Mouse (Mus musculus) telencephalon, adult 2 months (tissue): ENCODE results near the gene Tfe3.
"Not testable (repeated sequence)": the region's sequence is repeated elsewhere in the genome, so short reads cannot be mapped to it uniquely, and the experiment has no call there.

Source experiments
- DNase-seq: peaks from one replicate; pipeline ENCODE4 v3.0.0-alpha.2; 2011; ENCODE audit warnings: low read depth, low spot score

The Tfe3 gene

DNA sequence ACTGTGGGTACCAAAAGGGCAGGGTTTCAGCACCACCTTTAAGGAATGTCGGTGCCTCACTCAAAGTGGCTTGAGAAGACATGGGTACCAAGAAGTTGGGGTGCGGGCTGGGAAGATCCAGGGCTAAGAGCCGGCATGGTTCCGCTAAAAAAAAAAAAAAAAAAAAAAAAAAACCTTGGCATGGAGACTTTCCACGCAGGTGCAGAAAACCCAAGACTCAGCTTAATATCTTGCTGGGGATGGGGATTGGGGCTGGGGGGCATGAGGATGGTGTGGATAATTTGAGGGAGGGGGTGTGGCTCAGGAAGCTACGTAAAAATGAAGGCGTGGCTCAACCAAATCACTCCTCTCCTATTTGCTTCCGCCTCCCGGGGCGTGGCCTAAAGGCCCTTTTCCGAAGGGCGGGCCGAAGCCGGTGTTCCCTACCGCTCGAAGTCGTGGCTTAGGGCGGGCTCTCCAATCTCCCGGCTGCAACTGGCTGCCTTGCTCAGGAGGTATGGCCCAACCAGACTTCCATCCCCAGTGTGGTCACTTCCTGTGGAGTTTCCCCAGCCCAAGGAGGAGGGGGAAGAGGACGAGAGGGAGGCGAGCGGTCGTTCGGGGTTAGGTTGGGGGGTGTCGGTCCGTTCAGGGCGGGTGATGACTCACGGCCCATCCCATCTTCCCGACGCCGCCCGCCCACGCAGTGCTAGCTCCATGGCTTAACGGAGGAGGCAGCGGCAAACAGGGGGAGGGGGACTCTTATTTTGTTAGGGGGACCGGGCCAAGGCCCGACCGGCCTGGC is at the start of gene Tfe3:
Gene Tfe3, plus strand, starts transcription at position 424 of the 784 bp plus-strand sequence.
- peak; percentile 94 for DNase-seq

DNA sequence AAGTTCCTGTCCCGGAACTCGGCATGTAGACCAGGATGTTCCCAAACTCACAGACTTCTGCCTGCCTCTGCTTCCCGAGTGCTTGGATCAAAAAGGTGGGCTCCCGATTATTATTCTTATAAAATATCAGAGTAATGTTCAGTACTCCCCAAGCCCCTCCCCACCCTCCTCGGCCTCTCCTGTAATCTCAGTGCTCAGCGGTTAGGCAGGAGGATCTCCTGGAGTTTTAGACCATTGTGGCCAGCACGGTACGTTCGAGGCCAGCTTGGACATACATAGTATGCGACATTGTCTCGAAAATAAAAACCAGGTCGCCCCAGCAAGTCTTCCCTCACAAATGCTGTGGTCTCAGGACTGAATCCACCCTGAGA is 48.6 kb upstream of the Tfe3 start:
- not testable (repeated sequence) for DNase-seq

DNA sequence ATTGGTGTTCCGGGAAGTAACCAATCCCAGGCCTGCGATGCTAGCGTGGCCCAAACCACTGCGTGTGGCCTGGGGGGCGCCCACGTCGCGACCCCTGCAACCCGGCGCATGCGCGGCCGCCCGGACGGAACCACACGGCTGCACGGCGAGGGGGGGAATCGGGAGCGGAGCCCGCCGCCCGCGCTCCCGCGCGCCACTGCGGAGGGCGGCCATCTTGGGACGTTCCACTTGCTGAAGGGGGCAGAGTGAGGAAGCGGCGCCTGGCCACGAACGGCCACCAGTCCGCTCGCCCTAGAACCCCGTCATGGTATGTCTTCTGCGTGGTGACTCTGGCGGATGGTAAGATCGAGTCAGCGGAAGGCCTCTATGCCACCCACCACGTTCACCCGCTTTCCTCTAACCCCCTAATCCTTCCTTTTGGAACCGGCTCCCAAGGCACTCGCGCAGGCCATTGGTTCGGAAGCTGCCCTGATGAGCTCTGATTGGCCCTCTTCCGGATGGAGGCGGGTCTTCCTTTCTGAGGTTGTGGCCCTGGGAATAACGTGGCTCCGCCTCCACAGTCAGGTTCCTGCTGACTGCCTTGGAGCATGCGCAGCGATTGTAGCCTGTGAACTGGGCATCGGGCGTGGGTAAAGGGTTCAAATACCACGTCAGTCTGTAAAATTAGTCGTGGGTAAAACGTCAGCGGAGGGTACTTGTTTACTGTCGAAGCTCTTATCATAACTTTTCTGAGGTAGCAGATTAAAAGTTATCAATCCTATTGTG is 48.0 kb upstream of the Tfe3 start, which contains the start of gene Wdr45:
Gene Wdr45, plus strand, starts transcription at position 199 of the 765 bp plus-strand sequence.
- peak; percentile 95 for DNase-seq

DNA sequence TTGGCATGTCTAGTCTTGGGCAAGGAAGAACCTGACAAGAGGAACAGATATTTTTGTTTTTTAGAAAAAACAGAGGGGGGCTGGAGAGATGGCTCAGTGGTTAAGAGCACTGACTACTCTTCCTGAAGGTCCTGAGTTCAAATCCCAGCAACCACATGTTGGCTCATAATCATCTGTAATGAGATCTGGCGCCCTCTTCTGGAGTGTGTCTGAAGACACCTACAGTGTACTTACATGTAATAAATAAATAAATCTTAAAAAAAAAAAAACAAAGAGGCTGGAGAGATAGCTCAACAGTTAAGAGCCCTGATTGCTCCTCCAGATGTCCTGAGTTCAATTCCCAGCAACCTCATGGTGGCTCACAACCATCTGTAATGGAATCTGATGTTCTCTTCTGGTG is 46.3 kb upstream of the Tfe3 start:
- not testable (repeated sequence) for DNase-seq

DNA sequence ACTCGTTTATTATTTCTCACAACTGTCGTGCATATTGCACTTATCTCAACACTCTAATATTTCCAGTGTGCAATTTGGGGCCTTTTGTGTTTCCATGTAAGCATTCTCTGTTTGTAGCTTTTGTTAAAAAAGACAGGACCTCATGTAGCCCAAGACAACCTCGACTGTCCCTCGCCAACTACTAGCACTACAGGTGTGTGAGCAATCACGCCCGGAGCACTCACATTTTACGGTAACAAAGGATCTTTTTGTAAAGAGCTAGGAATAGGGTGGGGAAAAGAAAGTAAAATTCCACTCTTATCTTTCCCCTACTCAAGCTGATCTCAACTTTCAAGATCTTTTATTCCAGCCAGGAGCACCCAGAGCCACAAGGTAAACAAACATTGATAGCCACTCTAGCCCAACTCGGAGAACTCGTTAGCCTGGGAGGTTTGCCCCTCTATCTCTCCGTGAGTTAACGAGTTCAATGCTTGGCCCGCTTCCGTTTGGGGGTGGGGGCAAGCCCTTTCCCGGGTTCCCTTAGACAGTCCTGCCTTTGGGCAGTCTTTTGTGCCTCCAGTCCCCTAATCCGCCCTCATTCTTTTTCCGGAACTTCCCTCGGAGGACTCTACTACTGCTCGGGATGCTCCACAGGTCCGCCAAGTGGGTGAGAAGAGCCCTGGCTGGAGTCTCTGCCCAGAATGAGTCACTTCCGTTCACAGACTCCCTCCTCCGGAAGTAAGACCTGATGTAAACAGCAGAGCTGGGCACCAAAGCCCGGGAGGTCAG is 40.7 kb upstream of the Tfe3 start, which contains the start of gene Gm45208:
Gene Gm45208, plus strand, starts transcription at position 732 of the 768 bp plus-strand sequence.
- peak; percentile 67 for DNase-seq

DNA sequence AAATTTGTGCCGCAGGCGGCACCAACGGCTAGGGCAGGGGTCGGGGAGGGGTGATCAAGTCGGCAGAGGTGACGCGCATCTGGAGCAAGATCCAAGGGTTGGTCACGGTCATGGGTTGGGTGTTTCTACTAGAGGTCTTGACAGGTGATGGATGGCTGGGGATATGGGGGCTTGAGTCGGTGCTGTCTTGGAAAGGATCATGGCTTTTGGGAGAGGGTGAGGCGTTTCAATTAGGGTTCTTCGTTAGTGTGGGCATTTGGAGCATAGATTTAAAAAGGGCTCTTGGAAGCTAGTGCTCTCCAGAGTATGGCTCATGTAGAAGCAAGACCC is 40.1 kb upstream of the Tfe3 start:
- no peak for DNase-seq

DNA sequence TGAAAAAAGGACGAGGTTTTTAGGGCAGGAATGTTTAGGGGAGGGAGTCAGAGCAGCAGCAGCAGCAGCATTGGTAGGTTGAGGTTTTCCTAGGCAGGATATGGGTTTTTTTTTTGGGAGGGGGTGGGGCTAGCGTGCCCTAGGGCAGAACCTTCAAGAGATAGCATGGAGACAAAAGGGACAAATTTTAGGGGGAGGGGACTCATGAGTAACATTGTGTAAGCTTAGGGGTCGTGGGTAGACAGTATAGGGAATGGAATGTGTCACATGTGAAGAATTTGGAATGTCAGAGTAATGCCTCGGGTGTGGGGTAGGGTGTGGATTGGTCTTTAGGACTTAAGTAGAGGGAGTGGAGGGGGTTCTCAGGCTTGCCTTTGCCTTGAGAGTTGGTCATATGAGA is 39.7 kb upstream of the Tfe3 start:
- DNase-seq, result no peak

DNA sequence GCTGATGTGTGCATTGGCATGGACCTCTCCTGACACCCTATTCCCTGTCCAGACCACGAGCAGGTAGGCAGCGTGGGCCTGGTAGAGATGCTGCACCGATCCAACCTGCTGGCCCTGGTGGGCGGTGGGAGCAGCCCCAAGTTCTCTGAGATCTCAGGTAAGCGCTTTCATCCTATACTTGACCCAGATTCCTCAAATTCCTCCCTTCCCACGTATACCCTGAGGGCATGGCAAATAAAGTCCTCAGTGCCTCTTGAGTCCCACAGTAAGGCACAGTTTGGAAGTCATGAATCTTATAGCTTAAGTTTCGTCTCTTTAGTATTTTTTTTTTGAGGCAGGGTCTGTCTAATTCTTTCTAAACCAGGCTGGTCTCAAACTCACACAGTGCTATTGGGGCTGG is 38.2 kb upstream of the Tfe3 start:
- no peak for DNase-seq

DNA sequence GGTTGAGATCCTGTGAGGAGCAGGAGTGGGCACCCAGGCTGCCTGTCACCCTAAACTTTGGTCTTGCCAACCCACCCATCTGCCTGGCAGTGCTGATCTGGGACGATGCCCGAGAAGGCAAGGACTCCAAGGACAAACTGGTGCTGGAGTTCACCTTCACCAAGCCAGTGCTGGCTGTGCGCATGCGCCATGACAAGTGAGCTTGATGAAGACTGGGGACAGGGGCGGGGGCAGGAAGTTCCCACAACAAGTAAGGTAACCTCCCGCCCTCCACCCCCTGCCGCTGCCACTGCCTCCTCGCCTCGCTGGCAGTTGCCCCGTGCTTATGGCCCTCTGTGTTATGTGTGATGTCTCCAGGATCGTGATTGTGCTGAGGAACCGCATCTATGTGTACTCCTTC is 36.5 kb upstream of the Tfe3 start:
- no peak for DNase-seq

DNA sequence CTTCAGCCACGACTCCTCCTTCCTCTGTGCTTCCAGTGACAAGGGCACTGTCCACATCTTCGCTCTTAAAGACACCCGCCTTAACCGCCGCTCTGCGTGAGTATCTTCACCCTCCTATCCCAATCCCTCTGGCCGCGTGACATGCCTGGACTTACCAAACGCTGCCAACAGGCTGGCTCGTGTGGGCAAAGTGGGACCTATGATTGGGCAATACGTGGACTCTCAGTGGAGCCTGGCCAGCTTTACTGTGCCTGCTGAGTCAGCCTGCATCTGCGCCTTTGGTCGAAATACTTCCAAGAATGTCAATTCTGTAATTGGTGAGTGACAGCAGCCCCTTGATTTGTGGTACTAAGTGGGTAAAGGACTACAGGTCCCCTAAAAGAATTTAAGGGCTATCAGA is 35.2 kb upstream of the Tfe3 start:
- no peak for DNase-seq

DNA sequence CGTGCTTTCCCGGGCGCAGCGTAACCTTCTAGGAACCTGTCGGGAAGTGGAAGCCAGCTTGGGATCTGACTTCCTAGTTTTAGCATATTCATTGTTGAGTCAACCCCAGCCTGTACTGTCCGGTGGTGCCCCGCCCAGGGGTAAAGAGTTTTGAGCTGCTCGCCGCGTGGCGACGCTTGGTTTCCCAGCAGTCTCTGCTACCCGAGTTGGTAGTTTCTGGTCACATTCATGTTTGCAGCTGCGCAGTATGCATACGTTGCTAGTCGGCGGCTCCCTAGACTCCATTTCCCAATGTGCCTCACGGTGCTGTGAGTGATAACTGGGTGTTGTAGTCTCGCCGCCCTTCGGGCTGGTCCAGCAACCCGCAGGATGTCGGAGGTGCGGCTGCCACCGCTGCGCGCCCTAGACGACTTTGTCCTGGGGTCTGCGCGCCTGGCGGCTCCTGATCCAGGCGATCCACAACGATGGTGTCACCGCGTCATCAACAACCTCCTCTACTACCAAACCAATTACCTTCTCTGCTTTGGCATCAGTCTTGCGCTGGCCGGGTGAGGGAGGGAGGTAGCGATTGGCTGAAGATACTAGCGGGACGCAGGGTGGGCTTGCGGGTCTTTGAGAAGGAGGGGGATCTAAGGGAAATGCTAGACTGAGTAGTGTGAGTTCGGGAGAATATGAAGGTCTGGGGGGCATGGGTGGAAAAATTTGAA is 34.0 kb upstream of the Tfe3 start, which contains the start of gene Praf2:
Gene Praf2, plus strand, starts transcription at position 225 of the 707 bp plus-strand sequence.
- DNase-seq, result peak; percentile 89

DNA sequence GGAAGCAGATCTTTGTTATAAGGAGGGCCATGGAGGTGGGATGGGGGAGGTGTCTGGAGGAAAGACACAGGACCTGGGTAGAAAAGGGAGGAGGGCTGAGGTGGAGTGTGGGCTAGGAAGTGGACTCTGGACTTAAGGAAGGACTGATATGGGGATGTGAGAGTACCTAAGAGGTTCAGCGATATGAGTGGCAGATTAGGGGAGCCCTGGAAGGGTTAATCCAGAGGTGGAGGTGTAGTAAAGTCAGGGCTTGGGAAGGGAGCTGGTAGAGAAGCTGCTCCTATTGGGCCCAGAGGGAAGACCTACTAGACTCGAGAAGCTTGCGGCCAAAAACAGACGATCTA is 33.5 kb upstream of the Tfe3 start:
- no peak for DNase-seq

DNA sequence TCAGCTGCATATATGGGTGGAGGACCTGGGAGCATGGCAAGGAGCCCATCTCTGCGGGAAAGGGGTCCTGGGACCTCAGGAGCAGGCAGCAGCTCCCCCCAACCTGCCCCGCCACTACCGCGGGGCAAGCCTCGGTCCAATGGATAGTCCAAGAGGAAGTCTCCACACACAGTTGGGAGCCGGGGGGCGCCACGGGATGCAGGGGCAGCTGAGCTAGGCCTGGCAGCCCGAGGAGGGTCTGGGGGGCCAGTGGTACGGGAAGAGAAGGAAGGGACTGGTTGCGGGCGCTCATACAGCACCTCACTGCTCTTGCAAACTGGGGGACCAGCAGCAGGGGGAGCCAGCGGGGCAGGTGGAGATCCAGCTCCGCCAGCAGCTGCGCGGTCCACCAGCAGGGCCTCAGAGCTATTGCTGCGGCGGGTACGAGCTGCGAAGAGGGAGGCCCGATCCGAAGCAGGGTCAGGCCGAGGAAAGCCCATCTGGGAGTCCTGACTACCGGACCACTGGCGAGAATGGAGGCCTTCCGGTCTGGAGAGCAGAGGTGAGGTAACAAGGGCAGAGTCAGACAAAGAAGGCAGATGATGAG is 28.7 kb upstream of the Tfe3 start:
- DNase-seq, result no peak

DNA sequence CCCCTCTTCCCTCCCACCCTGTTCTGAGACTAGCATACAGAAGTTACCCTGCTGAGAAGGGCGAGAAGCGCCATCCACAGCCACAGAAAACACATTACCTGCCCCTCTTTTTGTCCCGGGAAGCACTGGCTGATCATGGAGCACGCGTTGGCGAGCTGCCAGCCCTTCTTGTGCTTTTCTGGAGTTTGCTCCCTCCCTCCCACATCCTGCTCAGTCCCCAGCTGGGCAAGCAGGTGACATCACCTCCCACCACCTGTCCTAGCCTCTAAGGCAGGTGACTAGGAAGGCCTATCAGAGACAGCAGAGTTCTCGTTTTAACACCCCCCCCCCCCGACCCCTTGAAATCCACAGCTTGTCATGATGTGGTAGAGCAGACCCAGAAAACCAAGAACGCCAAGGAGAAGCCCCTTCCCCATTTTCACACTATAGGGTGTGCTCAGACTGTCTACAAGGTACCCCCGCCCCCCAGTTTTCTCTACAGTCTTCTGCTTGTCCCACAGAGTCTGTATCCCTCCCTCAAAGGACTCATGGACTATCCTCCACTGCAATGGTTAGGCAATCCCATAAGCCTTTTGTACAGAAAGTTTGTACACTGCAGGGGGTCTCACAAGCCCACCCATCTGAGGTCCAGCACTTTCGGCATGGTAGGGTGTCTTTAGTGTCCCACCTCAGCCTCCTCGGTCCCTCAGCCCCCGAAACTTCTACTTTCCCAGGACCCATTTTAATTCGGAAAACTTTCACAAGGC is 22.9 kb upstream of the Tfe3 start:
- no peak for DNase-seq

DNA sequence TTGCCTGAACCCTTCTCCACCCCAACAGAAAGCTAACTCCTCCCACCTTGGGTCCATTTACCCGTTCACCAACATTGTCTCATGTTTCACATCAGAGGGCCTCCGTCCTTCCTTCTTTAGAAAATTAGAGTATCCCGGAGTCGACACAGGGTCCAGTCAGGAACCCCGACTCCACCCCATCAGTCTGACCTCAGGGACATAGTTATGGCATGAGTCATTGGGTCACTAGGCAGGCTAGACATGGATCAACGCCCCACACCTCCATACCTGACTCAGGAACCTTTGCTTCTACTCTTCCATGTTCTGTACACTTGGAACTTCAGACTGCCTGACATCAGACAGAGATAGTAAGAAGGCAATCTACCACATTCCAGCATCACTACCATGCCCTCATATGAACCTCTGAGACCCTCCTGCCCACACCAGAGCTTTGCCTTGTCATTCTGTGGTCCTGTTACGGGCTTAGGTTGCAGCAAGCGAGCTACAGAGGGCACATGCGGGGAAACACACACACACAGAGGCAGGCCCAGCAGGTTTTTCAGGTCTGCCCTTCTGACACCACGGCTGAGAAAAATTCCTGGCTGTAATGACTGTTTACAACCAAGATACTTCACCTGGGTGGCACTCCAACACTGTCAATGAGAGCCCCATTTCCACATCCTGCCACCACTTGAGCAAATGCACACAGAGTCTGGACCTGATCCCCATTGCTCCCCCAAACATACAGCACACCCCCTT is 22.1 kb upstream of the Tfe3 start:
- DNase-seq, result no peak

DNA sequence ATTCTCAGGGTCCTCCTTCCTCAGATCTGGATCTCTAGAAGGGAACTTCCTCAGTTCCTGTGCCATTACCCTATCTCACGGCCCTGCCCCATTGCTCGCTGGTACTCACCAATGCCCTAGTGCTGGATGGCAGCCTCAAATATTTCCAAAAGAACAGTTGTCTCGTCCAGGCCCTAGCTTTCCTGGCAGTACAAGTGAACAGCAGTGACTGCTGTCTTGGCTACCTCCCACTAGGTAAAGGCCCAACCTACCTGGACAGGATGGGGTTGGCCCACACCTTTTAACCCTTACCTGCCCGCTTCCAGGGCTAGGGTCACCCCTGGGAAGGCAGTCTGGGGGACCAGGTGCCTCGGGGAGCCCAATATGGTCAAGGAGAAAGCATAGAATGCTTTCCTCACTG is 21.3 kb upstream of the Tfe3 start:
- no peak for DNase-seq

DNA sequence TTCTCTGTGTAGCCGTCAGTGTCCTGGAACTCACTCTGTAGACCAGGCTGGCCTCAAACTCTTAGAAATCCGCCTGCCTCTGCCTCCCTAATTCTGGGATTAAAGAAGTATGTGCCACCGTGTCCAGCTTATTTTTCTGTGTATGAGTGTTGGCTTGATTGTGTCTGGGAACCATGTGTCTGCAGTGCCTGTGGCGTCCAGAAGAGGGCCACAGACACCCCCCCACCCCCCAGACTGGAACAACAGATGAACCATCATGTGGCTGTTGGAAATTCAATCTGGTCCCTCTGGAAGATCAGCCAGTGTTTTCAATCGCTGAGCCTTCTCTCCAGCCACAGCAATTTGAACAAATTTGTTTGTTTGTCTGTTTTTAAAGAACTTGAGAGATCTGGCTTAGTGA is 18.9 kb upstream of the Tfe3 start:
- DNase-seq, result no peak

DNA sequence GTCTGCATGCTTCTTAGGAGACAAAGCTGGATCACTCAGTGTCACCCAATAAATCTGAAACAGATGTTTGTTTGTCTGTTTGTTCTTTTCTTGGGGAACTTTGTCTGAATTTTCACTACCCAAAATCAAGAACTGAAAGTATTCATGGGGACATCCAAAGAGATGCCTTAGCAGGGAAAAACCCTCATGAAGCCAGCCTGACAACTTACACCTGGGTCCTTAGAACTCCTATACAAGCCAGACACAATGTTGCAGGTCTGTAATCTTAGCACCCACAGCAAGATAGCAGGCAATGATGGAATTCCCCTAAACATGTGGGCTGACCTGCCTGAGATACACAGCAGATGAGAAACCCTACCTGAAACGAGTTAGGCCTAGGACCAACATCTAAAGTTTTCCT is 17.4 kb upstream of the Tfe3 start:
- DNase-seq, result no peak

DNA sequence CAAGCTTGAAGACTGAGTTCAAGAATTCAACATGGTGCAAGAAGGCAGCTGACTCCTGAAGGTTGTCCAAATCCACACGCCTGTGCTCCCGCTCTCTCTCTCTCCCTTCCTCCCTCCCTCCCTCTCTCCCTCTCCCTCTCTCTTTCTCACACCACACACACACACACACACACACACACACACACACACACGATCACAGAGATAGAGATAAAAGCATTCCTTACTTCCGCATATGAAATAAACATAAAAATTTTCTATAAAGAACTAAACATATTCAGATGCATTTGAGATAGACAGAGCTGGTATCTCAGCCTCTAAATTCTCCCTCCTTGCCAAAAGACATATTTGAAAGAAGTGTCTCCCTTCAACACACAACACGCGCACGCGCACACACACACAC is 16.9 kb upstream of the Tfe3 start:
- no peak for DNase-seq
